Mouse (Mus musculus): ENCODE data around the gene Cecr2.
"Not testable (repeated sequence)": the region's sequence is repeated elsewhere in the genome, so short reads cannot be mapped to it uniquely, and the experiment has no call there.

Cecr2 gene

GRCm38 (mm10) chr6:120665816-120666760, at the start of gene Cecr2:
Gene Cecr2 (plus strand): TSS chr6:120666369.
- peak; percentile 24 for DNase-seq (ENCODE audit: low spot score)

- DNase-seq (ENCODE audit: low spot score): peak; percentile 13
These were observed 48.6 kb upstream of the Cecr2 start for GRCm38 (mm10) chr6:120617586-120617985.

DNA sequence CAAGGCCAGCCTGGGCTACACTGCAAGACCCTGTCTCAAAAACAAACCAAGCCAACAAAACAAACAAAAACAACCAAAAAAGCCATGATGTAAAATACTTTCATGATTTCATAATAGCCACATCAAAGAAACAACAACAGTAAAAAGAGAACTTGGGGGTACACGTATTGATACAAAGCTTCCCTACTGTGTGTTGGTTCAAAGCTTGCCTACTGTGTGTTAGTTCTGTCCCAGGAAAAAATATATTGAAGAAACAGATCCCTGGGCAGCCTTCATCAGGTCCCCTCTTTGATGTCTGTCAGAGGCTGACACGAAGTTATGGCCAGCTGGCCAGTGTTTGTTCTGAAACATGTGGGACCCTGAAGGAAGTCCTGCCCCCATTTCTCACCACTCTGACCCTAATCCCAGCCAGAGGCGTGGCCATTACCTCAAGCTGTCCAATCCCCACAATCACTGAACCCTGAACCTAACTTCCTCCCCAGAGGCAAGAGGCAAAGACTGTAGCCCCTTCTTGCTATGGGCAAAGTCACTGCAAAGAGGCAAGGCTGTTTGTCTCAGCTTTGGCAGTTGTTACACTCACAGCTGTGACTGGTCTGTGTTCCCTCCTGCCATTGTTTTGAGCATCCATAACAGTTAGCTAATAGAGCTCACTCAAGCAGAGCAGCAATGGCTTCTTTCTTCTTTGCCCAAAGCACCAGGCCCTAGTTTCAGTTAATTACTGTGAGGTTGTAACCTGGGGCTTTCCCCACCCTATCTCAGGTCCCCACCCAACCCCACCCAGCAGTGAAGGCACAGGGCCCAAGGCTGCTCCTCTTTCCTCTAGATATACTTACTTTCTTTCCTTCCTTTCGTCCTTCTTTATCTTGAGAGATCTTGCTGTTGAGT, 47.4 kb upstream of the Cecr2 start:
- DNase-seq (ENCODE audit: low spot score): no peak

DNA sequence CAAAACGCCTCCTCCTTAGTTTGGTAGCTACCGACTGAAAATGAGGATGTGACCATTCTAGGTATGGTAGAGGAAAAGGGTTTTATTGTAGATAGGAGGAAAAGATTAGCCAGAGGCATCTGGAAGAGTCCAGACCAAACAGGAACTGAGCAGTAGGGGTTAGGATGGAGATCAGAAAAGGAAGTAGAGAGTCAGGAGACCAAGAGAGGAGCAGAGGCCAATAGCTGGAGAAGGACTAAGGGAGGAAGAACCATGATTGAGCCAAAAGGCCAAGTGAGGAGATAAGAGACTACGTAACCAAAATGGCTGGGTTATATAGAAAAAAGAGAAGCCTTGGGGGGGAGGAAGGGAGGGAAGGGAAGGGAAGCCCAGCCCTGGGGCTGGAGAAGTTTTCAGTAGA, 46.0 kb upstream of the Cecr2 start:
- DNase-seq (ENCODE audit: low spot score): no peak

DNA sequence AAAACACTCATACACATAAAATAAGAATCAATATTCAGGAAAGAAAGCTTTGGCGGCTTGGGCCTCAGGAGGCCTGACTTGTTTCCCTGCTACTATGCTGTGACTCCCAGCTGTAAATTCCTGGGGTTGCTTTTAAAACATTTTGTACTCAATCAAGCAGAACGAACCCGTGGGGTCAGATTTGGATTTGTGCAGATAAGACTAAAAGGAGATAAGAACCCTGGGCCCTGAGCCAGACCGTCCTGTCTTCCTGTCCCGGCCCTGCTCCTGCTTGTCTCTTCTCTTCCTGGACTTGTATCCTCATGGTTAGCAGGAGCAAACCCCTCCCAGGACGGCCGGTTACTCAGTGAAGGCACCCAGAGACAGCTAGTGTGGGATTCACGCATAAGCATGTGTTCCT, 41.1 kb upstream of the Cecr2 start:
- DNase-seq (ENCODE audit: low spot score): no peak

DNA sequence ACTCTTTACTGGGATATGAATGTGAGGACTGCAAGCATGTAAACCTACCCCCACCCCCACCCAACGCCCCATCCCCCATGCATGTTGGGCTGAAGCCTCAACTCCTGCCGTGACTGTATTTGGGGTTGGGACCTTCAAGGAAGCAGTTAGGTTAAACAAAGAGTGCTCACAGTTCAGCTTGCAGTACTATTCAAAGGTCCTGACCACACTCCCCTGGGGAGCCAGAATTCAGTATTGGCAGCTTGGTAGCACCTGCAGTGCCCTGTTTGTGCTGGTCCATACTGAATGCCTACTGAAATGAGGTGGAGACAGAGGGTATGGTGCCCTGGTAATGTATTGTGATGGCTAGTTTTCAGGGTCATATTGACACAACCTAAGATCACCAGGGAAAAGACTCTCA, 39.1 kb upstream of the Cecr2 start:
- no peak for DNase-seq (ENCODE audit: low spot score)

DNA sequence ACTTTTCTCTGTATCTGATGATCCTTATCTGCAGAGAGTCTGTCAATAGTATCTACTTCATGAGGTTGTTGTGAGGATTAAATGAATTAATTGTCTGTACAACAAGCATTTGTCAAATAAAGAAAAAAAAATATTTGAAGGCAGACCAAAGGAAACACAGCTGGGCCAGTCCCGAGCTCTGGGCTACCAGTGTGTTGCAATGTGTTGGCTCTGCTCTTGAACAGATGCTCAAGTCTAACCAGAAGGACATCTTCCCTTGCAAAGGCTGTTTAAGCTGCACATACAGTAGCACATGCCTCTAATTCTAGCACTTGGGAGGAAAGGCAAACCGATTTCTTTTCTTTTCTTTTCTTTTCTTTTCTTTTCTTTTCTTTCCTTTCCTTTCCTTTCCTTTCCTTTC, 37.2 kb upstream of the Cecr2 start:
- peak; percentile 11 for DNase-seq (ENCODE audit: low spot score)

DNA sequence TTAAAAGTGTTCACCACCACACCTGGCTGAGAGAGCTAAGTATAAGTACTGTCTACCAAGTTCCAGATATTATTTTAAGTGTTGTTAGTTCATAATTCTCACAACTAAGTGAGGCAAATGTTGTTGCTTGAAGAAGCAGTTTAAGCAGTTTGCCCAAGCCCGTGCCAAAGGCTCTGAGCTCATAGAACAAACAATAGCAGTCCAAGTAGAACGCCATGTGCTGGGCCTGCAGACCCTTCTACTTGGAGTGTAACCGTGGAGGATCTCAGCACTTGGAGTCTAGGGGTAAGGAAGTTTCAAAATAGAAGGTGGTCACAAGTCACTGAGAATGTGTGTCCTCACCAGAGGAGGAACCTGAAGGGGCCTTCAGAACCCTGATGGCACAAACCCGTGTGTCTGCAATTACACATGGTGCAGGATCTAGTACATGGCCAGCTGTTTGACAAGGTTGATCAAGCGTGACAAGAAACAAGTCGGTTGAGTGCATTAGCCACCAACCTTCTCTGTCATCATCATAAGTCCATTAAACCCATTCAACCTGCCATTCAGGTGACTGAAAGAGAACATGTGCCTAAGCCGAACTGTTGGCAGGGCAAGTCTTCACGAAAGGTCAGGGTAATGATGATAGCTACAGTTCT, 30.7 kb upstream of the Cecr2 start:
- no peak for DNase-seq (ENCODE audit: low spot score)

DNA sequence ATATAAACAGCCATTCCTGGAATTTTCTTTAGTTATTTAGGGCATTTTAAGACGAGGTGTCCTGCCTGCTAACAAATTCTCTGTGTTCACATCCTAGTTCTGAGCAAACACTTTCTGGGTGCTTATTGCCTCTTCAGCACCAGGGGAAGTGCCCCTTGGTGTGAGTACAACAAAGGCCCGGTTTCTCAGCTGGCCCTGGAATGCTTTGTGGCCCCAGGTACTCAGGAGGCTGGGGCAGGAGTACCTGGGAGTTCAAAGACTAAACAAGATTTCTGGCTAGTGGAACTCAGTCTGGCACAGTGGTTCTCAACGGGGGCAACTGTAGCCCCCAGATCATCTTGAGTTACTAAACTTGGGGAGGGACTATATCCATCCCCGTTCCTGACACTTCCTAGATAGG, 26.6 kb upstream of the Cecr2 start:
- DNase-seq (ENCODE audit: low spot score): no peak

GRCm38 (mm10) chr6:120641866-120642378, 24.2 kb upstream of the Cecr2 start:
- DNase-seq (ENCODE audit: low spot score): no peak

DNA sequence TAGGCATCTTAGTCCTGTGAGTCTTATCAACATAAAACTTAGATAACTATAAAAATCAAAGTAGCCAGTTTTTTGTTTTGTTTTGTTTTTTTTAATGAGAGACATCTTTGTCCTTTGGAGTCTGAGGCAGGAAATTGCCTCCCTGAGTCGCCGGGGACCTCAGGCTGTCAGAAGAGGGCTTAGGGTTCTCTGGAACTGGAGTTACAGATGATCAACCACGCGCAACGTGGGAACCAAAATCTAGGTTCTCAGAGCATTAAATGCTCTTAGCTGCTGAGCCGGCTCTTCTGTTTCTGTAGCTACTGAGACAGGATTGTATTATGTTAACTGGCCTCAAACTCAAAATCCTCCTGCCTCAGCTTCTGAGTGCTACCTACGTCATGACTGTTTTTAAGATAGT, 22.4 kb upstream of the Cecr2 start:
- no peak for DNase-seq (ENCODE audit: low spot score)

GRCm38 (mm10) chr6:120644346-120645299, 21.5 kb upstream of the Cecr2 start:
- DNase-seq (ENCODE audit: low spot score): no peak

GRCm38 (mm10) chr6:120647246-120648028, 18.7 kb upstream of the Cecr2 start:
- DNase-seq (ENCODE audit: low spot score): not testable (repeated sequence)

DNA sequence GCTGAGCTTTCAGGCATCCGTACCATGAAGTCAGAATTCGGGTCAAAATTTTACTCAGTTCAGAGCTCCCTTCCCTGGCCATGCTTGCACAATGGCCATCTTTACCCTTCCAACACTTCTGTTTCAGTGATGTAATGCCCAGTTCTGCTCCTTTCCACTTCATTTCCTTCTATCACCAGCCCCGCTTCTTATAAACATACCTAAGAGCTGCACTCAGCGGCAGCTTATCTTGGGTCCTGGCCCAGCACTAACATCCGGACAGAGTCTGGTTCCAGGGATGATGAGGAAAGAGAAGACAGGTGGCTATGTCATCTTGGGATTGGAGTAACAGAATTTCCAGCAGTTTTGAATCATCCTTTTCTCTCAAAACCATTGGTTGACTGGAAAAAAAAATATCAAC, 18.0 kb upstream of the Cecr2 start:
- no peak for DNase-seq (ENCODE audit: low spot score)

DNA sequence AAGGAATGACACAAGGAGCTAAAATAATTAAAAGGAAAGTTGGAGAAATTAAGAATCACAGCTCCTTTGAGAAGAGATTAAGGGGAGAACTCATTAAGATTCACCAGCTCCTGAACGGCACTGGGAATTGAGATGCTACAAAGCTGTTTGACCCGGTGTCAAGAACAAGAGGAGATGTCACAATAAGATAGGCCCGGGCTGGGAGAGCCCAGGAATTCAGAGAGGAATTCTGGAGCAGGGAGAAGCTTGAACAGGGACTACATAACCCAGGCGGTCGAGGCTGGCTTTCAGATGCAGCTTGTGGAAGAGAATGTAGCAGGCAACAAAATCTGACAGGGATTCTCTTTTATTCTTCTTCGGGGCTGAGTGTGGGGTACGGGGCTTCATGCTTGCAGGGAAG, 13.5 kb upstream of the Cecr2 start:
- no peak for DNase-seq (ENCODE audit: low spot score)

GRCm38 (mm10) chr6:120655702-120656101, 10.5 kb upstream of the Cecr2 start:
- DNase-seq (ENCODE audit: low spot score): no peak

GRCm38 (mm10) chr6:120658848-120659247, 7.3 kb upstream of the Cecr2 start:
- DNase-seq (ENCODE audit: low spot score): no peak

- no peak for DNase-seq (ENCODE audit: low spot score)
These were observed 754 bp upstream of the Cecr2 start for GRCm38 (mm10) chr6:120665415-120665815.

DNA sequence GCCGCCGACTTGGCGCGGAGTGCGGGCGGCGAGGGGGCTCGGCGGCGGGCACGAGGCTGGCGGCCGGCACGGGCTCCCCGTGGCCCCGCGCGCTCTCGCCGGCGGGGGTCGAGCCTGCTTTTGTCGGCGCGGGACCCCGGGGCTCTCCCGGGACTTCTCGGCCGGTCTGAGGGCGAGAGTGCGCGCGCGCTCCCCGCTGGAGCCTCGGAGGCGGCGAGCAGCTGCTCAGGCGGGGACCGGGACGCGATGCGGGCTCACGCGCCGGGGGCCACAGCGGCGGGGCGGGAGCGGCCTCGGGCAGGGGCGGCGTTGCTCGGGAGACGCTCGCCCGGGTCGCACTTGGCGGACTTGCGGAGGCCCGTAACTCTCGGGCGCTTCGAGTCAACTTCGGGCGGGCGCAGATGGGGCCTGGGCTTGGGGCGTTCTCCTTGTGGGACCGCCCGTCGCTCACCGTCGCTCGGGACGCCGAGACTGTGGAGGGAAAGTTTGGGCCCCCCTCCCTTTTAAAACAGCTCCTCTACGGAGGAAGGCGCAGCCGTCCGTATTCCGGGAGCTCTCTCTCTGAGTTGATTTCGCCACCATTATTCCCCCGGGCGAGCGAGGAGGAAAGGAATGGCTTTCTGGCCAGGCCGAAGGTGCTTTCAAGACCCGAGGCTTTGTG, 722 bp downstream of the Cecr2 start:
- no peak for DNase-seq (ENCODE audit: low spot score)

- DNase-seq (ENCODE audit: low spot score): no peak
These were observed 1.2 kb downstream of the Cecr2 start for GRCm38 (mm10) chr6:120667422-120667781.
